Mouse (Mus musculus) midbrain, embryonic 16.5 days (tissue): ENCODE measurements at regions not wholly inside any gene's neighbourhood (a gene's known extent, or its start where the extent isn't known, plus 50 kb on each side); places are given as distances from the start of the nearest gene placed in this dataset.

Source experiments
- ATAC-seq: fragments of 200-750 bp; cut with Nextera tagmentation; 2 replicates; pipeline ENCODE4 v1.8.0; 2017; ENCODE audit warnings: moderate TSS enrichment
- H3K27ac ChIP-seq: fragments of 300-500 bp; sonication (generic); 2 replicates; pipeline ENCODE4 v1.5.1; 2014; ENCODE audit warnings: mild to moderate bottlenecking, low read length, mixed read lengths
- H3K27me3 ChIP-seq: fragments of 300-500 bp; sonication (generic); 2 replicates; pipeline ENCODE4 v1.6.1; 2014; ENCODE audit warnings: low read depth, low read length, mixed read lengths; ENCODE audit not compliant: control insufficient read depth, insufficient read depth
- H3K36me3 ChIP-seq: fragments of 300-500 bp; sonication (generic); 2 replicates; pipeline ENCODE4 v1.6.1; 2014; ENCODE audit warnings: mild to moderate bottlenecking, low read length, moderate library complexity, mixed read lengths; ENCODE audit not compliant: control insufficient read depth, insufficient read depth
- H3K4me1 ChIP-seq: fragments of 300-500 bp; sonication (generic); 2 replicates; pipeline ENCODE4 v1.6.1; 2014; ENCODE audit warnings: mild to moderate bottlenecking, low read length, mixed read lengths; ENCODE audit not compliant: control insufficient read depth, insufficient read depth
- H3K4me2 ChIP-seq: fragments of 300-500 bp; sonication (generic); 2 replicates; pipeline ENCODE4 v1.6.1; 2014; ENCODE audit warnings: mild to moderate bottlenecking, low read length, mixed read lengths
- H3K4me3 ChIP-seq: fragments of 300-500 bp; sonication (generic); 2 replicates; pipeline ENCODE4 v1.5.1; 2014; ENCODE audit warnings: low read depth, mild to moderate bottlenecking, low read length, moderate library complexity, mixed read lengths
- H3K9ac ChIP-seq: fragments of 300-500 bp; sonication (generic); 2 replicates; pipeline ENCODE4 v1.6.1; 2014; ENCODE audit warnings: low read depth, low read length, mixed read lengths
- H3K9me3 ChIP-seq: fragments of 300-500 bp; sonication (generic); replicated peaks from 2 replicates; pipeline ENCODE4 v1.6.1; 2014; ENCODE audit warnings: mild to moderate bottlenecking, low read length, mixed read lengths; ENCODE audit not compliant: control insufficient read depth, poor library complexity, severe bottlenecking
- WGBS: fragments of 180-500 bp; shearing (Covaris S2); extraction: QIAGEN DNeasy Blood & Tissue Kit; methylation state at CpG from one replicate; pipeline ENCODE4 v1.1.7; 2014; 5-methylcytosine and 5-hydroxymethylcytosine counted together

- Histone ChIP-seq H3K4me3 (no peak overlapping the region), H3K9ac (no peak overlapping the region), H3K27me3 (no peaks in the 10 kb centered on the region), H3K9me3 (peaks cover 7% of the 10 kb centered on the region), H3K4me2 (no peak overlapping the region), H3K36me3 (no peaks in the 10 kb centered on the region), H3K27ac (no peak overlapping the region), H3K4me1 (no peaks in the 10 kb centered on the region)
- 61% methylated on average over 9 of the region's 9 CpGs for WGBS
- no peak for ATAC-seq
Measured at GRCm38 (mm10) chr1:184644767-184645598, 87.4 kb downstream of the Hlx start.

GRCm38 (mm10) chr1:184630695-184631475 is 101.5 kb downstream of the Hlx start:
- H3K36me3 ChIP-seq: no peaks in the 10 kb centered on the region
- no peaks in the 10 kb centered on the region for H3K27me3 ChIP-seq
- no peak overlapping the region for H3K27ac ChIP-seq
- no peak overlapping the region for H3K4me3 ChIP-seq
- H3K4me2 ChIP-seq: no peak overlapping the region
- ATAC-seq: no peak
- H3K4me1 ChIP-seq: no peaks in the 10 kb centered on the region
- no peak overlapping the region for H3K9ac ChIP-seq
- 92% methylated on average over 13 of the region's 13 CpGs for WGBS
- H3K9me3 ChIP-seq: no peaks in the 10 kb centered on the region

GRCm38 (mm10) chr1:184629194-184629593 is 103.2 kb downstream of the Hlx start:
- Histone ChIP-seq H3K4me1 (no peaks in the 10 kb centered on the region), H3K4me3 (no peak overlapping the region), H3K9me3 (no peaks in the 10 kb centered on the region), H3K36me3 (no peaks in the 10 kb centered on the region), H3K27me3 (no peaks in the 10 kb centered on the region), H3K27ac (no peak overlapping the region), H3K4me2 (no peak overlapping the region), H3K9ac (no peak overlapping the region)
- 96% methylated on average over 9 of the region's 9 CpGs for WGBS
- no peak for ATAC-seq

- H3K36me3 ChIP-seq: no peaks in the 10 kb centered on the region
- no peak overlapping the region for H3K4me3 ChIP-seq
- no peak overlapping the region for H3K9ac ChIP-seq
- no peak overlapping the region for H3K27ac ChIP-seq
- no peaks in the 10 kb centered on the region for H3K27me3 ChIP-seq
- H3K4me1 ChIP-seq: no peaks in the 10 kb centered on the region
- ATAC-seq: no peak
- no peak overlapping the region for H3K4me2 ChIP-seq
- WGBS: 75% methylated on average over 3 of the region's 3 CpGs
- H3K9me3 ChIP-seq: no peaks in the 10 kb centered on the region
Measured at GRCm38 (mm10) chr1:184628566-184629168, 103.8 kb downstream of the Hlx start.

GRCm38 (mm10) chr1:184622462-184622861 is 110.0 kb downstream of the Hlx start:
- H3K9me3 ChIP-seq: no peaks in the 10 kb centered on the region
- no peak overlapping the region for H3K9ac ChIP-seq
- H3K27me3 ChIP-seq: no peaks in the 10 kb centered on the region
- no peak overlapping the region for H3K4me3 ChIP-seq
- H3K36me3 ChIP-seq: no peaks in the 10 kb centered on the region
- H3K4me2 ChIP-seq: no peak overlapping the region
- no peaks in the 10 kb centered on the region for H3K4me1 ChIP-seq
- ATAC-seq: no peak
- 89% methylated on average over 3 of the region's 3 CpGs for WGBS
- no peak overlapping the region for H3K27ac ChIP-seq

GRCm38 (mm10) chr1:184621950-184622349 is 110.5 kb downstream of the Hlx start:
- Histone ChIP-seq H3K9ac (no peak overlapping the region), H3K4me1 (no peaks in the 10 kb centered on the region), H3K27ac (no peak overlapping the region), H3K4me2 (no peak overlapping the region), H3K4me3 (no peak overlapping the region), H3K36me3 (no peaks in the 10 kb centered on the region), H3K27me3 (no peaks in the 10 kb centered on the region), H3K9me3 (no peaks in the 10 kb centered on the region)
- ATAC-seq: no peak
- 83% methylated on average over 15 of the region's 15 CpGs for WGBS

- H3K9me3 ChIP-seq: no peaks in the 10 kb centered on the region
- no peak overlapping the region for H3K4me2 ChIP-seq
- no peak overlapping the region for H3K4me3 ChIP-seq
- H3K27ac ChIP-seq: no peak overlapping the region
- ATAC-seq: no peak
- H3K4me1 ChIP-seq: no peaks in the 10 kb centered on the region
- 87% methylated on average over 8 of the region's 8 CpGs for WGBS
- H3K27me3 ChIP-seq: no peaks in the 10 kb centered on the region
- no peak overlapping the region for H3K9ac ChIP-seq
- H3K36me3 ChIP-seq: no peaks in the 10 kb centered on the region
Measured at GRCm38 (mm10) chr1:184617853-184618454, 114.5 kb downstream of the Hlx start.

- 80% methylated on average over 3 of the region's 3 CpGs for WGBS
- H3K4me3 ChIP-seq: no peak overlapping the region
- no peaks in the 10 kb centered on the region for H3K4me1 ChIP-seq
- H3K36me3 ChIP-seq: no peaks in the 10 kb centered on the region
- no peak overlapping the region for H3K27ac ChIP-seq
- no peaks in the 10 kb centered on the region for H3K9me3 ChIP-seq
- ATAC-seq: no peak
- no peak overlapping the region for H3K4me2 ChIP-seq
- H3K9ac ChIP-seq: no peak overlapping the region
- no peaks in the 10 kb centered on the region for H3K27me3 ChIP-seq
Measured at GRCm38 (mm10) chr1:184615991-184616390, 116.4 kb downstream of the Hlx start.
